Mouse (Mus musculus) forebrain, postnatal 0 days (tissue): ENCODE data around the gene Casz1. TPM values are rescaled to one million over a fixed set of nuclear protein-coding genes. Genes with fewer than 3 reads are reported as not detected.

ENCODE experiments used
- ATAC-seq: fragments of 200-750 bp; cut with Nextera tagmentation; 2 replicates; pipeline ENCODE4 v1.8.0; 2017; ENCODE audit warnings: mild to moderate bottlenecking, moderate library complexity
- DNase-seq: peaks from one replicate; pipeline ENCODE4 v3.0.0-alpha.2; 2015
- H3K27ac ChIP-seq: fragments of 300-500 bp; sonication (generic); 2 replicates; pipeline ENCODE4 v1.5.1; 2014; ENCODE audit warnings: low read depth, mild to moderate bottlenecking, antibody characterized with exemption, low read length, moderate library complexity, mixed read lengths
- H3K27me3 ChIP-seq: fragments of 300-500 bp; sonication (generic); 2 replicates; pipeline ENCODE4 v1.6.1; 2014; ENCODE audit warnings: mild to moderate bottlenecking, low read length, mixed read lengths; ENCODE audit not compliant: insufficient read depth
- H3K36me3 ChIP-seq: fragments of 300-500 bp; sonication (generic); 2 replicates; pipeline ENCODE4 v1.6.1; 2014; ENCODE audit warnings: mild to moderate bottlenecking, moderate library complexity; ENCODE audit not compliant: insufficient read depth
- H3K4me1 ChIP-seq: fragments of 300-500 bp; sonication (generic); 2 replicates; pipeline ENCODE4 v1.6.1; 2014; ENCODE audit warnings: antibody characterized with exemption; ENCODE audit not compliant: insufficient read depth
- H3K4me2 ChIP-seq: fragments of 300-500 bp; sonication (generic); 2 replicates; pipeline ENCODE4 v1.6.1; 2014; ENCODE audit warnings: low read depth, mild to moderate bottlenecking, moderate library complexity
- H3K4me3 ChIP-seq: fragments of 300-500 bp; sonication (generic); 2 replicates; pipeline ENCODE4 v1.5.1; 2014; ENCODE audit warnings: low read depth, low read length, mixed read lengths
- H3K9ac ChIP-seq: fragments of 300-500 bp; sonication (generic); 2 replicates; pipeline ENCODE4 v1.6.1; 2014; ENCODE audit warnings: mild to moderate bottlenecking
- H3K9me3 ChIP-seq: fragments of 300-500 bp; sonication (generic); 2 replicates; pipeline ENCODE4 v1.6.1; 2016; ENCODE audit warnings: low read length
- CTCF ChIP-seq: sonication (generic); IDR thresholded peaks from 2 replicates; pipeline ENCODE4 v1.5.1; 2016; ENCODE audit warnings: antibody characterized with exemption, control low read depth, low read depth
- WGBS: fragments of 180-500 bp; shearing (Covaris S2); extraction: QIAGEN DNeasy Blood & Tissue Kit; methylation state at CpG from one replicate; pipeline ENCODE4 v1.1.7; 2014; 5-methylcytosine and 5-hydroxymethylcytosine counted together
- polyA plus RNA-seq: library from polyadenylated mRNA; unstranded; fragments of >200 nt; fragmentation: Nextera tagmentation; extraction: Ambion mirVana; gene quantifications from 2 replicates; pipeline ENCODE4 v1.2.1, GENCODE M21; 2015
- total RNA-seq: library from RNA; depleted of rRNA; stranded (reverse); fragments of >200 nt; gene quantifications from 2 replicates; pipeline ENCODE4 v1.2.3, GENCODE M21; 2014

Gene Casz1
- total and polyA plus RNA-seq, 2 experiments from 2014 or later, result 1.1 to 3.1 TPM

DNA sequence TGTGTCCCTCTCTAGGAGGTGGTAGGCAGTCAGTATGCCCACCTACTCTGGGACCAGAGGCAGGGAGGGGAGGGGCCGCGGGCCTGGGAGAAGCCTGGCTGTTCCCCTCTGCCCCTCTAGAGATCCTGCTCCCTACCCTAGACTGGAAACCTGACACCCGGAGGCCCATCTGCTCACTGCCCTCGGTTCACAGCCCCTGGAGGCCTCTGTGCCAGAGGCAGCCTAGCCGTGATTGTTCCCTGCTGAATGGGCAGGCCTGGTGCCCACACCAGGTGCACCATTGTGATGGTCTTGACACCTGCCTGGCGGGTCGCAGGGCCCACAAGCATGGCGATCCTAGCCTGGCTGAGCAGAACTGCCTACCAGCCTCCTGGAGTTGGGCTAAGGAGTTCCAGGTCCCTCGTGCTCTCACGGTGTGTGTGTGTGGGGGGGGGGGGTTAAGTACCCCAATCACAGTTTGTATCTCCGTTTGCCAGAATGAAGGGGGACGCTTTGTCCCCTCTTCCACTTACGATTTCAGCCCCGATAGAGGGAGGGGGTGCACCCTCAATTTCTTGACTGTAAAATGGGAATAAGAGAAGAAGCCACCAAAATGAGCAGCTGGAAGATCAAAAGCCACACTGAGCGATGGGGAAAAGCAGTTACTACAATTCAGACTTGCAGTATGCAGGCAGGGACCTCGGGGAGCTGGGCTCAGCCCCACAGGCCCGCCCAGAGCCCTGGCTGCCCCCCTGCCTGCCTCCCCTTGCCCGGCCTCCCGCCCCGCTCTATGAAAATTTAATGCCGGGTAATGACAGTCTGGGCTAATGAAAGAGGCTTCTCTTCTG, 33.4 kb upstream of the Casz1 start:
- DNase-seq, result no peak
- no peak for TF ChIP-seq CTCF
- no peaks in the 10 kb centered on the region for H3K9me3 ChIP-seq
- peak; percentile 50; the same call in 1 of the 2 replicates for ATAC-seq
- no peak overlapping the region for H3K27ac ChIP-seq
- no peaks in the 10 kb centered on the region for H3K36me3 ChIP-seq
- no peak overlapping the region for H3K4me3 ChIP-seq
- peaks cover 11% of the 10 kb centered on the region; the same call in 1 of the 2 replicates for H3K4me1 ChIP-seq
- H3K4me2 ChIP-seq, result no peak overlapping the region
- 6% methylated on average over 21 of the region's 21 CpGs for WGBS
- H3K27me3 ChIP-seq, result peaks cover 11% of the 10 kb centered on the region
- no peak overlapping the region for H3K9ac ChIP-seq

GRCm38 (mm10) chr4:148771409-148771929, 32.8 kb upstream of the Casz1 start:
- ATAC-seq (no peak), DNase-seq (no peak)
- Histone ChIP-seq H3K9ac (no peak overlapping the region), H3K27me3 (peaks cover 11% of the 10 kb centered on the region), H3K9me3 (no peaks in the 10 kb centered on the region), H3K4me2 (peak overlapping the region; percentile 19), H3K36me3 (no peaks in the 10 kb centered on the region), H3K4me3 (no peak overlapping the region), H3K27ac (no peak overlapping the region), H3K4me1 (peaks cover 11% of the 10 kb centered on the region; the same call in 1 of the 2 replicates)
- 4% methylated on average over 14 of the region's 14 CpGs for WGBS
- peak; percentile 30; the same call in 1 of the 2 replicates for TF ChIP-seq CTCF

- Histone ChIP-seq H3K27ac (no peak overlapping the region), H3K27me3 (peaks cover 11% of the 10 kb centered on the region), H3K4me1 (peaks cover 7% of the 10 kb centered on the region; the same call in 1 of the 2 replicates), H3K4me3 (no peak overlapping the region), H3K4me2 (no peak overlapping the region), H3K36me3 (no peaks in the 10 kb centered on the region), H3K9me3 (no peaks in the 10 kb centered on the region), H3K9ac (no peak overlapping the region)
- no peak for TF ChIP-seq CTCF
- no peak for ATAC-seq
- 85% methylated on average over 6 of the region's 6 CpGs for WGBS
- DNase-seq, result no peak
These were observed 31.6 kb upstream of the Casz1 start for GRCm38 (mm10) chr4:148772658-148773057.

- no peak overlapping the region for H3K4me3 ChIP-seq
- whole genome bisulfite sequencing, result 82% methylated on average over 6 of the region's 6 CpGs
- TF ChIP-seq CTCF, result no peak
- no peak overlapping the region for H3K9ac ChIP-seq
- H3K27me3 ChIP-seq, result peaks cover 11% of the 10 kb centered on the region
- DNase-seq, result no peak
- no peak overlapping the region for H3K27ac ChIP-seq
- H3K36me3 ChIP-seq, result no peaks in the 10 kb centered on the region
- no peak overlapping the region for H3K4me2 ChIP-seq
- ATAC-seq, result no peak
- H3K4me1 ChIP-seq, result peaks cover 7% of the 10 kb centered on the region; the same call in 1 of the 2 replicates
- no peaks in the 10 kb centered on the region for H3K9me3 ChIP-seq
These were observed 30.2 kb upstream of the Casz1 start for GRCm38 (mm10) chr4:148774036-148774435.

DNA sequence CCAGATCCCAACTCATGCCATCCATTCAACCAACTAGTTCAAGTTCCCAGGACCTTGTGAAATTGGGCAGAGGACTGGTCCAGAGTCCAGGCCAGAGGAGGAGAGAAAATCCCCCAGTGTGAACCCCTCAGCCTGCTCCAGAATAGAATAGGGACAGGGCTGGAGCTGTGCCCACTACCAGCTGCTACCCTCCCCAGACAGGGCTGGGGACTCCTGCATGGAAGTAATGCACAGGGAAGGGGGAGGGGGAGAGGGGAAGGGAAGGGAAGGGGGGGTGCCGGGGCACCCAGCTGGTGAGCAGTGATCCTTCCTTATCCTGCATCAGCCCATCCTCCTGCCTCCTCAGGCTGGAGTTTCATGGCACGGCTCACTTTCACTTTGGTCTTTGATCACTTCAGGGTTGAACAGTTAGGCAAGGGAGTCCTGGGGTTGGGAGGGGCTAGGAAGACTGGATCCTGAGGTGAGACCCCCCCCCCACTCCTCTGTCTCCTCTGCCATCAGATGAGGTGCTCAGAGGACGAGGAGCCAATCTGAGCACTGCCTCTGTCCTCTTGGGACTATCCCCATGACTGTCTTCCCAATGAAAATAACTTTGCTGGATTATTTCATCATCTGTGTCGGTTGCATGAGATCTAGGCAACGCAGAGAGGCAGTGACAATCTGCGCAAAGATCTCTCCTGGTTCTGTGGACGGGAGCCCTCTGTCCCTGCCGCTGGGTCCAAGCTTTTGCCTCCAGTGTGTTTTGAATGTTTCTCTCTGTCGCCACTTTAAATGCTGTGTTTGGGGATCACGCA, 28.6 kb upstream of the Casz1 start:
- Histone ChIP-seq H3K27me3 (peaks cover 11% of the 10 kb centered on the region), H3K4me1 (peaks cover 7% of the 10 kb centered on the region; the same call in 1 of the 2 replicates), H3K9ac (no peak overlapping the region), H3K4me3 (no peak overlapping the region), H3K27ac (no peak overlapping the region), H3K4me2 (no peak overlapping the region), H3K9me3 (no peaks in the 10 kb centered on the region), H3K36me3 (no peaks in the 10 kb centered on the region)
- WGBS, result 55% methylated on average over 10 of the region's 10 CpGs
- ATAC-seq (0 out of 2 replicates have a peak, but pooled peaks have one; percentile 7), DNase-seq (no peak)
- TF ChIP-seq CTCF, result no peak

- no peak overlapping the region for H3K4me3 ChIP-seq
- ATAC-seq, result no peak
- no peak overlapping the region for H3K9ac ChIP-seq
- H3K4me1 ChIP-seq, result no peaks in the 10 kb centered on the region
- H3K27ac ChIP-seq, result no peak overlapping the region
- H3K27me3 ChIP-seq, result no peaks in the 10 kb centered on the region
- H3K9me3 ChIP-seq, result no peaks in the 10 kb centered on the region
- no peak overlapping the region for H3K4me2 ChIP-seq
- TF ChIP-seq CTCF, result no peak
- 40% methylated on average over 8 of the region's 8 CpGs for WGBS
- no peaks in the 10 kb centered on the region for H3K36me3 ChIP-seq
- no peak for DNase-seq
These were observed 24.1 kb upstream of the Casz1 start for GRCm38 (mm10) chr4:148780097-148780621.
